Mouse (Mus musculus): ENCODE measurements around the gene Kif2a.

DNA sequence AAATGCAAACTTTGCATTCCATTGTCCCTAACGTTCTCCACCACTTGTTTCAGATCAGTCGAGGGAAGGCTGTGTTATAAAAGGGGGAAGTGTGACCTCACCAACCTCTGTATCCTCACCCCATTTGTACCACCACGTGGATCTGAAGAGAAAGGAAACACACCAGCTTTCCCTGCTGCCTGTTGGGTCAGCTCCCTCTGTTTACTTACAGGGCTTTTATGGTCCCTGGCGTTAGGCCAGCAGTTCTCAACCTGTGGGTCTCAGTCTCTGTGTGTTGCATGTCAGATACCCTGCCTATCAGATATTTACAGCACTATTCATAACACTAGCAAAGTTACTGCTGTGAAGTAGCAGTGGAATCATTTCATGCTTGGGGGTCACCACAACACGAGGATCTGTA, 22.3 kb upstream of the Kif2a start:
- TF ChIP-seq CTCF (conservative IDR thresholded peaks at IDR 0.05; ENCODE audit: low read length) (no peak), POU5F1 (IDR thresholded peaks at IDR 0.05; ENCODE audit: borderline replicate concordance, low read length) (no peak), NANOG (IDR thresholded peaks at IDR 0.05; ENCODE audit: borderline replicate concordance, low read length) (no peak)
